Mouse (Mus musculus) retina, embryonic 14.5 days (tissue): ENCODE measurements at regions not wholly inside any gene's neighbourhood (a gene's known extent, or its start where the extent isn't known, plus 50 kb on each side); places are given as distances from the start of the nearest gene placed in this dataset.

Experiments
- DNase-seq: peaks from one replicate; pipeline ENCODE4 v3.0.0-alpha.2; 2015; ENCODE audit warnings: low spot score

DNA sequence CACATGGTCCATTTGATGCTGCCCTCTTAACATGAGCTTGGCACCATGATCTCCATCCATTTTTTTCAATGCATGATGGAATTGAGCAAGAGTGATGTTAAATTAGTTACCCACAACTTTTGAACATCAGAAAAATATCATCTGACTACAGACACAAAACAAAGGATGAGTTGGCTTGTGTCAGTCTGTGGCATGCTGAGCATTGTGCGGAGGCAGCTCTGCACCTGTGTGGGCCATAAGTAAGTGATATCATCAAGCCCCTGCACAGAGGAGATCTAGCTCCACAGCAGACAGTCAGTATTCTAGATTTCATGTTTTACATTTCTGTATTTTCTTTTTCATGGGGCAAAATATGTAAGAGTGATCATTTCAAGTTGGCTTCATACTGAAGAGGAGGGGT, 962.8 kb downstream of the Slc4a3 start:
- no peak for DNase-seq

DNA sequence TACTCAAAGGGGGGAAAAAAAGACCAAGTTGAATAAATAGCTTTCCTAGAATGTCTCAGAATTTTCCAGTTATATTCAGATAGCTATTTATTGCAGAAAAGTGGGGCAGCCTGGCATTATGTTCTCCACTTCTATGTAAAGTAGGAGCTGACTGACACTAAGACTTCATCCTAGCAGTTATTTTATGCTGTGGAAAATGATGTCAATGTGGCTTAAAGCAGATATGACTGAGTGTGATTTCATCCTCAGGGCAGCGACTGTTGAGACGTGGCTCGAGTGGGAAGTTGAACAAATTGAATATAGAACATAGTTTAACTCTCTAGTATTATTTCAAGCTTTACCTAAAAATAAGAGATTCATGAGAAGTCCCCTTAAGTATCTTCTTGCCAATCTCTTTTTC, 963.4 kb downstream of the Slc4a3 start:
- no peak for DNase-seq

DNA sequence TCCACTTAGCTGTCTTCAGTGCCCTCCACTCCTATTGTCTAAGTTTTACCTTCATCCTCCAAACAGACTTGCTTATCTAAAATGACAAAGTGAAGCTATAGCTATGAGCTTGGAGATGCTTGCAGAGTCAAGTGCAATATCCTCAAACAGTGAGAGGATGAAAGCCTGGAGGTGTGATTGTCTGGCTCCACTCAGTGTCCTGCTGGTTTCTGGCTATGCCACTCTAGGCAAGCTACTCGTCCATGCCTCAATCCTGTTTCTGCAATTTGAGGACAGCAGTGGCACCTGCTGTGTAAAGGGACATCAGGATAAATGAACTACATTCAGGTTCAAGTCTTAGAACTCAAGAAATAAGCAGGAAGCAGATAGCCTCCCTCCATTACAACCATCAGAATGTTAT, 966.1 kb downstream of the Slc4a3 start:
- no peak for DNase-seq

DNA sequence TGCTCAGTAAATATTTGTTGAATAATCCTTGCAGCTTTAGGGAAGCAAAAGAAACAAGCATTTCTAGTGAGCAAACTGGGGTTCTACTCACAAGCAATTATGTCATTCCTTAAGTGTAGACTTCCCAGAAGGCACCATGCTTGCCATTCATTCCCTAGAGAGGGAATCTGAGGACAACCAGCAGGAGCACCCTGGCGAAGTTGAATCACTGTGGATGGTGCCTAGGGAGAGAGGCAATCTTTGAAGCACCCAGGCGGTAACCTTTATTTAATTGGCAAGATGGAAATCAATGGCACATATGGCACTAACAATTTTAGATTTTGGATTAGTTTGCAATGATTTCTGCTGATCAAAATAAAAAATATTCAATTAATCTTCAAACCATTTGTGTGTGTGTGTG, 967.4 kb downstream of the Slc4a3 start:
- no peak for DNase-seq

DNA sequence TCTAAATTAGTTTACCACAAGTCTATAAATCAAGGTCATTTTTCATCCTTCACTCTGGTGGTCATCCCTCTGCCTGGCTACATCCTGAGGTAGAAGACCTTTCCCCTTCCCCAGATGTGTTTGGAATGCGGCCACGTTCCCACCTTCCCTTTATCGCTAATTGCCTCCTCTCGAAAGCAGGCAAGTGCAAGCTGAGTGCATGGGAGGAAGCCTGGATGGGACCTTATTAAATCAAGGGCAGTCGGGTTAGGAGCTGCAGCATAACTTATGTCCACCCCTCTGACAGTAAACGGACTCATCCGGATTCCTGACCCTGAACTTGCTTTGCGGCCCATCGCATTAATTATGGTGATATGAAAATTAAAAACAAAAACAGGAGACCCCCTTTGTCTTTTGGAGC, 983.5 kb downstream of the Slc4a3 start:
- DNase-seq = no peak

DNA sequence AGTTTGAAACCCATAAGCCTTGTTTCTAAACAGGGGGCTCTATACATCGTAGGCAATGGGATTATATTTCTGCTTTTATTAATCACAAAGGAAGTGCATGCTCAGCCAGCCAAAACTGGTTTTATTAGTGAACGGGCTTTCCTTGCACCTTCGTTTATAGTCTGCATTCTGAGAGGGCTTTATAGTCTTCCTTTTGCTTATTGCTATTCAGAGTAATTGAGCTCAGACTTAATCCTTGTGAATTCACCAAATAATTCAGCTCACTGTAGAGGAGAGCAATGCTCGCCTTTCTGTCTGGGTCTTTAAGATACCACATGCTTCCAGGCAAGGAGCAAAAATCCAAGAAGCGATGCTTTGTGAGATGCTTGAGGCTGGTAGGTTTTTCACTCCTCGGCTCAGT, 984.3 kb downstream of the Slc4a3 start:
- no peak for DNase-seq

DNA sequence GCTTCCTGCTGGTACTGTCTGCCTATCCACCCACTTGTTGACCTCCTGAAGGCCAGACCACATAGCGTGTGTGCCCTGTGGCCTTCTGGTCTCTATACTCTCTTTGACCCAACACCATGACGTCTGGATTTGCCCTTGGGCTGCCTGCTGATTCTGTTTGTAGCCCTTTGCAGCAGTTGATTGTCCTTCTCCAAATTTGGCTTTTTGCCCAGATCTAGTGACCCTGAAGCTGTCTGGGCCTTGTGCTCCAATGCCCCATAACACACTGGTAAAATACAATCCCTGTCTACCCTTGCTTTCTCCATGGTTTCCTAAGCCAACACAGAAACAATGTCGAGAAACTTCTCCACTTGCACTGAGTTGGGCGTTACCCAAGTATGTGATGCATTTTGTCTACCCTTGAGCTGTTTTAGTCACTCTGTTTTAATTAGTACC, 979.3 kb downstream of the Epha4 start:
- DNase-seq = no peak

DNA sequence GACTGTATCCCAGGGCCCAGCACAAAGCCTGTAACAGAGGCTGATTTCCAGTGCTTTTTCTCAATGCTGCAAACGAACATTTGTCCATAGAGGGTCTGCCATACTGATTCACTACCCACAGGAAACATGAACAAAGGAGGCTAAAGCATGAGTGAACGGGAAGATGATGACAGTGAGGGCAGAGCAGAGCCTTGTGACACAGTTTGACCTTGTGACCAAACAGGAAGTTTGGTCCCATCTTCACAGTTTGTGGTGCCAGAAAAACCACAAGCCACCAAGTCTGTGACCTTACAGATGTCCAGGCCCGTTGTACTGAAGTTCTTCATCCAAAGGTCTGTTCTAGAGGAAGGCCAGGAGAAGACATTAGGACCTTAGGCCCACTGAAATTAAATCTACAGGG, 974.4 kb downstream of the Epha4 start:
- DNase-seq = no peak

DNA sequence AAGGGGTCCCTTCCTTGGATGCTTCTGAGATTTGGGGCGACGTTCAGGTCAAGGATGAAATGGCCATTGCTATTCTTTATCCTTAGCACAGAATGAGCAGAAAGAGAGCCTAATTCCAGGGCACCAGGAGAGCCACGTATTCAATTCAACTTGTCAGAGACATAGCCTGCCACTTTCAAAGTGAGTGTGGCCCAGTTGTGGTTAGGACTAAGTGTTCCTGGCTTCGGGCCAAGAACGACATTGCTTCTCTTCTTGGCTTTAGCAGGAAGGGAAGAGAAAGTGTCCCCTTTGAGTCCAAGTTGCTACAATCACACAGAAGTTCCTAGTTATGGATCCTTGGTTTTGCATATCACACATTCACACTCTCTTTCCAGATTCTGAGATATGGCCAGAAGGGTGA, 964.0 kb downstream of the Epha4 start:
- DNase-seq = no peak

DNA sequence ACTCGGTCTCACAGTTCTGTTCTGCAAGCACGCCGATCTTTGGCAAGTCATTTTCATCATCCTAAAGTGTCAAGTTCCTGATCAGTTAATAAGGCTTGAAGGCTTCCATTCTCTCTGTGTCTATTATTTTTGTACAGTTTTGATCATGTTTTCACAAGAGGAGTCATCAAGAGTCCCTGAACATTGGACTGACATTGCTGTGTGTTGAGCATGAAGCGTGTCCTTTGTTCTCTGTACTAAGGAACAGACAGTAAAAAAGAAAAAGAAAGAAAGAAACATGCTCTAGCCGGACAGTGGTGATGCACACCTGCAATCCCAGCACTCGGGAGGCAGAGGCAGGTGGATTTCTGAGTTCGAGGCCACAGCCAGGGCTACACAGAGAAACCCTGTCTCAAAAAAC, 955.4 kb downstream of the Epha4 start:
- no peak for DNase-seq

DNA sequence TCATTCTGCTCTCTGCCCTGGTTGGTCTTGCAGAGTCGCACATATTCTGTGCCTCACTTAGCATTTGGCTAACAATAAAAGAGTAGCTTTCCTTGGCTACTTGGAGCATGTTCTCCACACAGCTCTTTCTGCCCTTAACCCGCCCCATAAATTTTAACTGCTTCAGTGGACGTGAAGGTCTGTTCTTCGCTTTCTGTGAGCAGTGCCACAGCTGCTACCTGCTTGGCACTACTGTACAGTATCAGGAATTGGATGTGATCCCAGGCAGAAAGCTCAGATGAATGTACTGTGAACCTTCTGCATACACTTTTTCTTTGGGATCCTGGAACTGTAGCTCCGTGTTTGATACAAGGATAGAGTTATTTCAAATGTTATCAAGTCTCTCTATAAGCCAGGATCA, 939.4 kb downstream of the Epha4 start:
- DNase-seq = no peak

DNA sequence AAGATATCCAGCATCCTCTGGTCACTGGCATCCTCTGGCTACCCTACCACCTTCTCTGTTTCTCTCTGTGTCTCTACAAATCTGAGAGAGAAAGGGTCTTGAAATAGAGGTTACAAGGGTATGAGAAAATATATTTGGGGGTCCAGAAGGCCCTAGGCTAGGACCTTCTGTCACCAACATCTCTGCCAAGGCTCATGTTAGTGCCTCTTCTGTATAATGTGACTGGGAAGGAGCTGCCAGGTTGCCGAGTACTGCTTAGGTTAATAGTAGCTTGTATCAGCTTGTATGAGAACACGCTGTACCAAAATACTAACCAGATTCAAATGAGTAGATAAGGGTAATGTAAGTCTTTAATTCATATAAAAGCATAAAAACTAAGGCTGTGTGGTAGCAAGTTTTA, 929.0 kb downstream of the Epha4 start:
- no peak for DNase-seq

DNA sequence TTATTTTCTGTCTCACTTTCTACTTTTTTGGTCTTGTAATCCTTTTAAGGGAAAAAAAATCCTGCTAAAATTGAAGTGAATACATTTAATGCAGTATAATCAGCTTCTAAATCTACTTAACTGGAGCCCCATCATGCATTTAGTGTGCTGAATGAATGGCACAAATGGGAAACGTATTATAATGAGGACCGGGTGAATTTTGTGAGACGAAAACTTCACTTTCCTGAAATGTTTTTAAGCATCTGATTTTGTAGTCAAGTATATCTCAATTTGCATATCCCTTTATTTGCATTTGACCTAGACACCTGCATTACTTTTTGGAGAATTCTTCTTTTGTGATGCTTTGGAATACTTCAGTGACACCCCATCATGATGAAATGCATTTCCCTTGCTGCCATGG, 889.1 kb downstream of the Epha4 start:
- DNase-seq = no peak

DNA sequence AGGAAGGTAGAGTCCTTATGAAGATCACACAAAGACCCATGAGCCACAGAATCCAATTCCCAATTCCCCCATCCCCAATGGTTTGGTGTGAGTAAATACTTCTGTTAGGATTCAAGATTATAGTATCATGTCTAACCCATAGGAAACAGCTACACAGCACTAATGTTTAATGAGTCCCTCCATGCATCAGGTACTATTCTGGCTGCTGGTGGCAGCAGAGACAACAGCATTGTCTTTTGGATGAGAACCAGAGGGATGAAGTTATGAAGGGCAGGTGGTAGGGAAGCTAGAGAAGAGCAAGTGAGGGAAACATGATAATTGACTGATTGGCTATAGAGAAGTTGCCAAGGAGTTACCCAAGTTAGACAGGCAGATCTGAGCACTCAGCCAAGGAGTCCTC, 885.0 kb downstream of the Epha4 start:
- no peak for DNase-seq

DNA sequence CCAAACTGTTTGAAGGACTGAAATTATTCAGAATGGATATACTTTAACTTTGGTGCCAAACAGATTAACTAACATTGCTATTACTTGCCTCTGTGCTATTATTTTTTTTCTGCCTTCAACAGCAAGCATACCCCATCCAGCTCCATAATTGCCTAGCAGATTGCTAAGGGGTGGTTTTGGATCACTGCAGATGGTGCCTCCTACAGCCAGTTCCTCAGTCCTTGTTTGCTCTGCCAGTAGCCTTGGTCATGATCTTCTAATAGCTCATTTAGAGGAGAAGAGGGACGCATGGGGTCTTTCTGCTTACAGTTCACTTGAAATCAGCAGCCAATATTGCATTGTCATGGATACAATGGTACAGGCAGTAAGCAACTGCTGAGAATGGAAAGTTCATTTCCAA, 880.8 kb downstream of the Epha4 start:
- DNase-seq = no peak

DNA sequence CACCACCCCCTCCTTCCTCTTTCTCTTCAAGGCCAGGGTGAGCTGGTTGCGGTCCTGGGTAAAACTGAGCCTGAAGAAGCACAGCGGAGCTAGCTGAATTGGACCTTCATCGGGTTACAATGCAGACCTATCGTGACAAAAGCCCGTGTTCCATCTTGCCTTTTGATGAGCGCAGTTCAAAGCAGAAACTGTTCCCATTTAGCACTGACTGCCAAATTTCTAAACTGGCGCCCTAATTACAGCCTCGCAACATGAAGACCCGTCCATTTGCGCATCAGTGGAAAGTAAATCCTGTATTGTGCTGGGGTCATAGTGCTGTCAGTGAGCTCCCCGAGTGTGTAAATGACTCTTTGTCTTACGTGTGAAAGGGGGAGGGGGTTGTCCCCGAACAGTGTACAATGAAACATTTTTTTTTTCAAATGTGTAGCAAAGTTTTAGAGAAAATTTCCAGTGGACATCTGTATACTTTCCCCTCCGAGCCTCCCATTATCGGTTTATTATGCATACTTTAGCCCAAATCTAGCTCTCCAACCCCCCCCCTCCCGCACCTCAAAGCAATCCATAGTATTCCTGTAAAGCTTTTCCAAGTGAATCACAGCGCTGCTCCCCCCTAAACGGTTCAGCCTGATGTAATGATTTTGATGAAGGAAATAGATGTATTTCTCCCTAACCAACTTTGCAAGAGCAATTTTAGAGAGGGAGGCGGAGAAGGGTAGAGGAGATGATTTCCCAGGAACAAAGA, 877.4 kb downstream of the Epha4 start:
- peak; percentile 45 for DNase-seq

DNA sequence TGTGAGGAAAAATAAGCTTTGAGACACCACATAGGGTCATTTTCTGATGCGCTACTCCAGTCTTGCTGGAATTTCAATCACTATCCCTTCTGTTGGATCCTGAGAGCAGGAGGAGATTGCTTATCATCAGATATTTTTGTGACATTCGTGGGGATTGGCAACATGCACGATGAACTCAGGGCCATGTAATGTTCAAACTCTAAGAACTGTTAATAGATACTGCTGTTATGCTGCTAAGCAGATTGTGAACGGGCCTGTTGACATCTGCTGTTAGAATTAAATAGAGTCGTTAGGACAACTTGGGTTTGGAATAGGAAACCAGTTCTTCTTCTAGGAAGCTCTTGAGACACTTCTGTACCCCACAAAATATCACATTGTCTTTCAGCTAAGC, 876.9 kb downstream of the Epha4 start:
- no peak for DNase-seq

DNA sequence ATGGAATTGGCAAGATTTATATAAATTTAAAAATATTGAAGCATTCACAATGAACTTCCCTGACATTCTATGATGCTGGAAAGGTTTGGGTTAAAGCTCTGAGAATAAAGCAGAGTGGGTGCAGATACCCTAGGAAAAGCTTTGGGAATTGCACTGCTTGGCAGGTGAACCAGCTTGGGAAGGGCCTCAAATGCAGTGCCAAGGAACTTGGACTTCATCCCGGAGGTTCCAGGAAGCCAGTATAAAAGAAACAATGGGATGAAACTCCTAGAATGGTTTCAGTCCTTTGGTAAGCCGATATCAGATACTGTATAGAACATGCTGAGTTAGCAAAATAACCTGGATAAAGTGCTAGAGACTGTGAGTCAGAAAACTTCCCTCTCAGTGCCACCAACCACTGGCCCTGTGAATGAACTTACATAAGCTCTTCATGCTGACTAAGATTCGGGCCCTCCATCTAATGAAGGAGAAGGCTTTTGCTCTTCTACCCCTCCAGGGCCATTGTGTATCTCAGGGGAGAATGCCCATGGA, 873.6 kb downstream of the Epha4 start:
- DNase-seq = no peak

DNA sequence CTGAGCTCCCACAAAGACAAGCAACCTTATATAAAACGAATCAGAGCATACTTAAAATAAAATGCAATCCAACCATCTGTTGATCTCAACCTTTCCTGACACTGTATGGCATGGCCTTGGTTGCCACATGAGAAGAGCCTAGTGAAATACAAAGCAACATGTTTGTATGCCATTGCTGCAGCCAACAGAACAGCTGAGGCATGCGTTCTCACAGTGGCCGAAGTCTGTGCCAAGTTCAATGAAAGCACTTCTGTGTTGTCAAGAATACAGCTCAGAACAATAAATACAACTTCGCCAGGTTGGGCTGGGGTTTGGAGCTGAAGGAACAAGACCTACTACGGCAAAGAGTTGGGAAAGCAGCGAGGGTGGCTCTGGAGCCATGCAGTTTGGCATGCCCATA, 872.2 kb downstream of the Epha4 start:
- no peak for DNase-seq

DNA sequence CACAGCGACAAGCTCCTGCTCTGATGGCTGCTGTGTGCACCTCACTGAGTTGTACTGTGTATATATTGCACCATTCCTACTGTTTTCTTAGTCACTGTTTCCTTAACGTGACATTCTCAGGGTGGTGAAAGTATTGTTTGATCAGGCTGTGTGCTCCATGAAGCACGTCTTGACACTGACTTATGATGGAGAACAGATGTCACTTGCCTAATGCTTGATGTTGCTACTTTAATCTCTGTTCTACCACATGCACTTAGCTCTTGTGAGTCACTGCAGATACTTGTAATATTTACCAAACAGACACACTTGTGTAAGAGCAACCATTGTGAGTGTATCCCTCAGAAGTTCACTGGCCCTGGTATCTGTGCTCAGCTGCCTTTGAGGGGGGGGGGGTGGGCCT, 870.0 kb downstream of the Epha4 start:
- DNase-seq = no peak

DNA sequence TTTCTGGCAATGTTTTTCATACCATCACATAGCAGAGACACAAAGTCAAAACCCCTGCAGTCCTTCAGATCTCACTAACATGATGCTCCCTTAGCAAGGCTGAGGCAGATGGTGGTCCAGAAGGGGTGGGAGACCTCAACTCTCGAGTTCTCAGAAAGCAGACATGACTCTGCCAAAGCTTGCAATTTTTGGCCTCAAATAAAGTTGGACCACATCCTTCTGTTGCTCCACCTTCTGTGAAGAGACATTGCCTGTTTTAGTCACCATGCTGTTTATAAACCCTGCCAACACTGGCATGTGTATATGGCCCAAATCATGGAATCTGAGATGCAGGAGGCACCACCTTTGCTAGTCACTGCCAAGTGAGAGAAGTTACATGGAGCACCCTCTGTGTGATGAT, 860.1 kb downstream of the Epha4 start:
- DNase-seq = no peak

DNA sequence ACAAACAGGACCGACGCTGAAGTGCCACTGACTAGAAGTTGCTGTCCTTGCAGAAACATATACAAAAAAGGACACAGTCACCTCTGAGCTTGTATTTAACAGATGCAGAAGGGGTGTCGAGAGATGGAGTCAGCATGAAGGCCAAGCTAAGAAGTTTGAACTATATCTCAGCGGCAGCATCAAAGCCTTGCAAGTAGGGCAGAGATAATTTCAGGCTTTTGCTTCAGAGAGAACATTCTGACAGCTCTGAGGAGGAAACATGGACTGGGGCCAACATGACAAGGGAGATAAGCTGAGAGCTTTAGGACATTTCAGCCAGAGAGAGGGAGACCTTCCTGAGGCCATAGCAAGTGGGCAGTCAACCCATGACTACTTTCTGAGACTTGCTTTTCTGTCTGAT, 856.7 kb downstream of the Epha4 start:
- no peak for DNase-seq

DNA sequence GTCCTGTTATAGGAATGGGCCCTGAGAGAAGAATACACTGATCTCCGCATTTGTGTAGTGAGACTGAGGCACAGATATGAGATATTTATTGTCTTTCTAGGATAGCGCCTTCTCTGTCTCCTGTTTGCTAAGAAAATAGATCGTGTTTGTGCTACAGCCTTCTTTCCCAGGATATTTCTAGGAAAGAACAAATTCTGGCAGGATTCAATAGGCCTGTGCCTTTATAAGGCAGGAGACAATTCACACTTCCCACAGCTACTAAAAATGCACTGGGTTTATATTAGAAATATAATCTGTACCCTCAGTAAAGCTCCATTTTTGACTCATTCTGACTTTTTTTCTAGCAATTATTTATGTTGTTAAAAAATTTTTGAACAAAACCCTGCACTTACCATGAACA, 854.7 kb downstream of the Epha4 start:
- DNase-seq = no peak

DNA sequence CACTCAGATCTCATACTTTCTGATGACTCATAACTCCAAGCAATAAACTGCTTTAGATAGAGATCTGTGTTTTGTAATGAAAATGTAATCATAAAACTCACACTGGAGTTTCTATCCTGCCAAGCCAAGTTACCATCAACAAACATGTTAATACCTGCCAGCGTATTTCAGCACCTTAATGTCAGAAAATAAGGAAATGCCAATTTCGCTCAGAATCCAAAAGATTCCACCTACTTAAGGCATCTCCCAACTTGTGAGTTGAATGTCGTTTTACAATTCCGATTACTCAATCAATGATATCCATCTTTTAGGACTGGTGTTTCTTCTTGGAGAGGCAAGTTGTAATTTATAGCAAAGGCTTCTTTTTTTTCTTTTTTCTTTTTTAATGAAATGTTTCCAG, 850.5 kb downstream of the Epha4 start:
- no peak for DNase-seq
